Mouse (Mus musculus): ENCODE measurements around the gene Kcnv2. TPM values are rescaled to one million over a fixed set of nuclear protein-coding genes. Genes with fewer than 3 reads are reported as not detected.

Gene Kcnv2
- total and polyA plus RNA-seq, 3 experiments = 0.16 TPM; not detected in 2

DNA sequence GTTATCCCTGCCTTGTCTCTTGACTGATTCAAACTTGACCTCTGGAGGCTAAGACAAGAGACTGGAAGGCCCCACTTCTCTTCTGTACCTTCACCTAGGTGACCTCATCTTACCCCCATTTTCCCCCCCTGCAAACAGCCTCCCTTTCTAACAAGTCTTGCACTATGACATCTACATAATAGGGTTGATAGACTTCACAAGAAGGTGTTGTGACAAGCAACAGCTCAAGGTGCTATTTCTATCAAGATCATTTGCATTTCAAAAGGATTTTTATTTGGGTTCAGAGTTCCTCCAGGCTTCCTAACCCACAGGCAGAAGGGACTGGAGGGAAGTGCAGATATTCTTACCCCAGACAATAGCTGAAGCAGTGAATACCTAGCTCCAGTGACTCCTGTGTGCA is 62.9 kb downstream of the Kcnv2 start:
- H3K4me3 ChIP-seq (ENCODE audit: low read depth, low read length) = no peak overlapping the region
- no peaks in the 10 kb centered on the region for H3K4me1 ChIP-seq (ENCODE audit: insufficient read depth, low read depth, low read length)
- ATAC-seq (ENCODE audit: extremely low read depth, insufficient number of reproducible peaks, low FRiP score, poor library complexity, severe bottlenecking) = no peak
- no peaks in the 10 kb centered on the region for H3K27me3 ChIP-seq (ENCODE audit: insufficient read depth, low read length)
- TF ChIP-seq TAL1 (conservative IDR thresholded peaks at IDR 0.05; ENCODE audit: low read depth, low read length) = no peak
- no peaks in the 10 kb centered on the region for H3K9me3 ChIP-seq (replicated peaks)
- no peak for DNase-seq (ENCODE audit: low spot score)
- H3K36me3 ChIP-seq (replicated peaks) = peaks cover 53% of the 10 kb centered on the region

Other genes starting within 250 kb of the Kcnv2 start
- gene Vldlr, start 106.1 kb upstream of the Kcnv2 start, total RNA-seq (2014; fragmentation: Nextera tagmentation) = not detected in 2 replicates
- gene Vldlr, start 106.1 kb upstream of the Kcnv2 start, total RNA-seq (2017) = 0.06 and 0.16 TPM in 2 replicates
- gene Vldlr, start 106.1 kb upstream of the Kcnv2 start, polyA plus RNA-seq (2012) = not detected in 2 replicates
- gene Pum3, start 107.2 kb downstream of the Kcnv2 start, total RNA-seq (2014; fragmentation: Nextera tagmentation) = 221 and 257 TPM in 2 replicates
- 93.2 and 122 TPM in 2 replicates for gene Pum3, start 107.2 kb downstream of the Kcnv2 start, total RNA-seq (2017)
- 52.4 and 54.4 TPM in 2 replicates for gene Pum3, start 107.2 kb downstream of the Kcnv2 start, polyA plus RNA-seq (2012)

Measured in G1E (cell line).